Mouse (Mus musculus): ENCODE measurements around the gene Mybpc3.

GRCm38 (mm10) chr2:91118647-91119046 is 703 bp downstream of the Mybpc3 start:
- no peak for TF ChIP-seq POLR2A (IDR thresholded peaks at IDR 0.05; ENCODE audit: insufficient read depth, low read depth, low read length)
- no peak for TF ChIP-seq CTCF (IDR thresholded peaks at IDR 0.05; ENCODE audit: insufficient read depth, low read depth, low read length)
